Mouse (Mus musculus) adrenal gland, adult 10 weeks (tissue): ENCODE results near the gene Hist2h2aa2. TPM values are rescaled to one million over a fixed set of nuclear protein-coding genes. Genes with fewer than 3 reads are reported as not detected.

Source experiments
- polyA plus RNA-seq: library from polyadenylated mRNA; stranded (reverse); fragments of 350-450 nt; fragmentation: Illumina TruSeq; extraction: RNeasy Lipid Tissue Mini Kit (QIAGEN cat#74804); gene quantifications from one replicate; pipeline ENCODE4 v1.2.3, GENCODE M21; 2014; ENCODE audit warnings: low read depth, low replicate concordance

Gene Hist2h2aa2
- polyA plus RNA-seq: not detected

DNA sequence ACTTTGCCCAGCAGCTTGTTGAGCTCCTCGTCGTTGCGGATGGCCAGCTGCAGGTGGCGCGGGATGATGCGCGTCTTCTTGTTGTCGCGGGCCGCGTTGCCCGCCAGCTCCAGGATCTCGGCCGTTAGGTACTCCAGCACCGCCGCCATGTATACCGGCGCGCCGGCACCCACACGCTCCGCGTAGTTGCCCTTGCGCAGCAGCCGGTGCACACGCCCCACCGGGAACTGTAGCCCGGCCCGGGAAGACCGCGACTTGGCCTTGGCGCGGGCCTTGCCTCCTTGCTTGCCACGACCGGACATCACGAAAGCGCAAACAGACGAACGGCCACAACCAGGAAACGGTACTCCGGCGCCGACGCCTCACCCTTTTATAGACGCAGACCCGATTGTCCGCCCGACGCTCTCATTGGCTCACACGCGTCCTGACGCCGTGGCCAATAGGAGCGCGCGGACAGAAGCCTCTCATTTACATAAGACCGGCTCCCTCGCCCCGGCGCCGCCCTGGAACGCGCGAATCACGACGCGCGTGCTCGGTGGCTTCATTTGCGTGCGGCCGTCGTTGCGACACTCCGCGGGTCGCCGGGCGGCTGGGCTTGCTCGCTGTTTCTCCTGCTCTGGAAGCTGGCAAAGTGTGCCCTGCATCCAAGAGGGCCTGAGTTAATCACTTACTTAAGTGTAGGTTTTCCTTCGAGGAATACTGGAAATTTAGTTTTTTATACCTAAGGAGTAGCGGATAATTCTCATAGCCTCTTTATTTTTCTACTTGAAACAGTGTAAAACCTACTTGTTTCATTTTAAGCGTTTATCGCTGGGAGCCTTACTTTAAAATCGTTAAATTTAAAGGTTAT is at the start of gene Hist2h2aa2:
Gene Hist2h2aa2, minus strand, starts transcription at position 328 of the 850 bp plus-strand sequence.

DNA sequence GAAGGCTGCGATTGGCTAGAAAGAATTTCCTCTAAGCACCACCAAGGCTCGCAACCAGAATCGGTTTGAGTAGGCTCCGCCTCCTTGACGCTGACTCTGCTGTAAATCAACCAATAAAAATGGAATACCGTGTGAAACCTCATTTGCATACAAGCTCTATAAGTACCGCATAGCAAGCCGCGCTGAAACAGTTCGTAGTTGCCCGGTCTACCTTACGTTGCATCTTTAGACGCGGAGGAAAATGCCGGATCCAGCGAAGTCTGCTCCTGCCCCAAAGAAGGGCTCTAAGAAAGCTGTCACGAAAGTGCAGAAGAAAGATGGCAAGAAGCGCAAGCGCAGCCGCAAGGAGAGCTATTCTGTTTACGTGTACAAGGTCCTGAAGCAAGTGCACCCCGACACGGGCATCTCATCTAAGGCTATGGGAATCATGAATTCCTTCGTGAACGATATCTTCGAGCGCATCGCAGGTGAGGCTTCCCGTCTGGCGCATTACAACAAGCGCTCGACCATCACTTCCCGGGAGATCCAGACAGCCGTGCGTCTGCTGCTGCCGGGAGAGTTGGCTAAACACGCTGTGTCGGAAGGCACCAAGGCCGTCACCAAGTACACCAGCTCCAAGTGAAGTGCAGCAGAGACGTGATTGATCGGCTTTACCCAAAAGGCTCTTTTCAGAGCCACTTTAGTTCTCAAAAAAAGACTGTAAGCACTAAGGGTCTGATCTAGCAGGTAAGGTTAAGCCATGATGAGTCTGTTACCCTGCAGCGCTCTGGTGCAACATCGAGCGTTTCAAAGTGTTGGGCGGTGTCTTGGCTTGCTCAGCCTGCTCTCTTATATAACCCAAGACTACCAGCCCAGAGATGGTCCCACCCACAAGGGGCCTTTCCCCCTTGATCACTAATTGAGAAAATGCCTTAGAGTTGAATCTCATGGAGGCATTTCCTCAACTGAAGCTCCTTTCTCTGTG is 29.7 kb upstream of the Hist2h2aa2 start, which contains the start of gene Hist2h2bb:
Gene Hist2h2bb, plus strand, starts transcription at position 242 of the 964 bp plus-strand sequence.

DNA sequence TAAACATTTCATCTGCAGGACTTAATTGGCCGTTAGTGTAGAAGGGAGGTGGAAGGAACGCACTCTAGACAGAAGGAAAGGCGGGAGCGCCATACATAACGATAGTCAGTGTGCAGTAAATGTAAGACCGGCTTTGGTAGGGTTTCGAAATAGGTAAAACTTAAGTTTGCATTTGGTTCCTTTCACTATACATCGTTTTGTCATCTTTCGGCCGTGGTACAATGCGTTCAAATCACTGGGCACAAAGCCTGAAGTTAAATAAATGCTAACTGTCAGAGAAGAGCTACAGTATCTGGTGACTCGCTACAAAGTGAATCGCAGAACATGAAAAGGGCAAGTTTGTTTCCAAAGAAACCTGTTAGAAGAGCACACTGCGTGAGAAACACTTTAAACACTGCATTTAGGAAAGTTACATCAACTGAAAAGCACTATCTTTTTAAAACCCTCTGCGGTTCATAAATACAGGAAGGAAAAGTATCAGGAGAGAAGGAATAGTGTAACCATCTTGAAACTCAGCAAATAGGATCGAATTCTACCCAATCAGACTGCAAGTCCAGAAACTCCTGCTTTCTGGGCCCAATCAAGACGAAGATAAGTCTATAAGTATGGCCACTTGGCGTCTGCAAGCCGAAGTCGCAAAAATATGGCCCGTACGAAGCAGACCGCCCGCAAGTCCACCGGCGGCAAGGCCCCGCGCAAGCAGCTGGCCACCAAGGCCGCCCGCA is 28.1 kb upstream of the Hist2h2aa2 start, which contains the start of gene Hist2h3b:
Gene Hist2h3b, plus strand, starts transcription at position 604 of the 725 bp plus-strand sequence.

DNA sequence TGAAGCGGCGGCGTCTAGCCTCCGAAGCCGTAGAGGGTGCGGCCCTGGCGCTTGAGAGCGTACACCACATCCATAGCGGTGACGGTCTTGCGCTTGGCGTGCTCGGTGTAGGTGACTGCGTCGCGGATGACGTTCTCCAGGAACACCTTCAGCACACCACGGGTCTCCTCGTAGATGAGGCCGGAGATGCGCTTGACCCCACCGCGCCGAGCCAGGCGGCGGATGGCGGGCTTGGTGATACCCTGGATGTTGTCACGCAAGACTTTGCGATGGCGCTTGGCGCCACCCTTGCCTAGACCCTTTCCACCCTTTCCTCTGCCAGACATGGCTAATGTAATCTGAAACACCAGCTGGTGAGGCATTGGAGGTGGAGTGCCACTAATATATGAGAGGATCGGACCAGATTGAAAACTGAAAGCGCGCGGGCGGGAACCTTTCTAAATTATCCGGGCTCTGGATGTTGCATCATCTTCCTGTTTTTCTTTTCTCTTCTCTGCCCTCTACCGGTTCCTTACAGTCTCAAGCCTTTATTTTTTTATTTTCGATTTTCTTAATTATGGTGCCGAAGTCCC is 23.0 kb upstream of the Hist2h2aa2 start, which contains the start of gene Hist2h4:
Gene Hist2h4, minus strand, starts transcription at position 333 of the 572 bp plus-strand sequence.

DNA sequence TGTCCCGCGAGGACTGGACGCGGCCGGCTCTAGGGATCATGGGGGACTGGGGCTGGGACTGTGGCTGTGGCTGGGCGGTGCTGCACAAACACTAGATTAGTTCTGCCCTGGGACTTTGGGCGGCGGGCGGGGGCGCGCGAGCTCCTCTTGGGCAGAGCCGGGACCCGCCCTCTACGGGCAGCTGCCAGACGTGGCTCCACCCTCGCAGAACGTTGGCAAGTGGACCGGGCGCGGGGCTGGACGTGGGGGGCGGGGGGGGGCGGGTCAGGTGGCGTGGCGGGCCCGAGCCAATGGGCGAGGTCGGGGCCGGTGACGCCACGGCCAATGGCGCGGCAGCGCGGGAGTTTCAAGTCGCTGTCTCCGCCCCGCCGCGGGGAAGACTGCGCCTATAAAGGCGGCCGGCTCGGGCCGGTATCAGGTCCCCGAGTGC is 6.4 kb upstream of the Hist2h2aa2 start, which contains the start of gene Hist2h3c1:
Gene Hist2h3c1, plus strand, starts transcription at position 259 of the 430 bp plus-strand sequence.

DNA sequence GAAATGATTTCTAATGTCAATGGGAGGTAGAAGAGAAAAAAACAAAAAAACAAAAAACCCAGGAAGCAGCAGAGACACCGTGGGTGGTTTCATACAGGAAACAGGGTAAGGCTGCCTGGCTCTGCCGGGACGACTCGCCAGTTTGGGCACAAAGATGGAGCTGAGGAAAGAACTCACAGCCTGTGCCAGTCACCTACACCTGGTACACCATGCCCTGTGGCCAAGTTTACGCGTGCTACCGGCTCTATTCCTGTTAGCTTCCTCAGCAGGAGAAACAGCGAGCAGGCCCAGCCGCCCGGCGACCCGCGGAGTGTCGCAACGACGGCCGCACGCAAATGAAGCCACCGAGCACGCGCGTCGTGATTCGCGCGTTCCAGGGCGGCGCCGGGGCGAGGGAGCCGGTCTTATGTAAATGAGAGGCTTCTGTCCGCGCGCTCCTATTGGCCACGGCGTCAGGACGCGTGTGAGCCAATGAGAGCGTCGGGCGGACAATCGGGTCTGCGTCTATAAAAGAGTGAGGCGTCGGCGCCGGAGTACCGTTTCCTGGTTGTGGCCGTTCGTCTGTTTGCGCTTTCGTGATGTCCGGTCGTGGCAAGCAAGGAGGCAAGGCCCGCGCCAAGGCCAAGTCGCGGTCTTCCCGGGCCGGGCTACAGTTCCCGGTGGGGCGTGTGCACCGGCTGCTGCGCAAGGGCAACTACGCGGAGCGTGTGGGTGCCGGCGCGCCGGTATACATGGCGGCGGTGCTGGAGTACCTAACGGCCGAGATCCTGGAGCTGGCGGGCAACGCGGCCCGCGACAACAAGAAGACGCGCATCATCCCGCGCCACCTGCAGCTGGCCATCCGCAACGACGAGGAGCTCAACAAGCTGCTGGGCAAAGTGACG is 5.2 kb upstream of the Hist2h2aa2 start, which contains the start of gene Hist2h2aa1:
Gene Hist2h2aa1, plus strand, starts transcription at position 495 of the 884 bp plus-strand sequence.

DNA sequence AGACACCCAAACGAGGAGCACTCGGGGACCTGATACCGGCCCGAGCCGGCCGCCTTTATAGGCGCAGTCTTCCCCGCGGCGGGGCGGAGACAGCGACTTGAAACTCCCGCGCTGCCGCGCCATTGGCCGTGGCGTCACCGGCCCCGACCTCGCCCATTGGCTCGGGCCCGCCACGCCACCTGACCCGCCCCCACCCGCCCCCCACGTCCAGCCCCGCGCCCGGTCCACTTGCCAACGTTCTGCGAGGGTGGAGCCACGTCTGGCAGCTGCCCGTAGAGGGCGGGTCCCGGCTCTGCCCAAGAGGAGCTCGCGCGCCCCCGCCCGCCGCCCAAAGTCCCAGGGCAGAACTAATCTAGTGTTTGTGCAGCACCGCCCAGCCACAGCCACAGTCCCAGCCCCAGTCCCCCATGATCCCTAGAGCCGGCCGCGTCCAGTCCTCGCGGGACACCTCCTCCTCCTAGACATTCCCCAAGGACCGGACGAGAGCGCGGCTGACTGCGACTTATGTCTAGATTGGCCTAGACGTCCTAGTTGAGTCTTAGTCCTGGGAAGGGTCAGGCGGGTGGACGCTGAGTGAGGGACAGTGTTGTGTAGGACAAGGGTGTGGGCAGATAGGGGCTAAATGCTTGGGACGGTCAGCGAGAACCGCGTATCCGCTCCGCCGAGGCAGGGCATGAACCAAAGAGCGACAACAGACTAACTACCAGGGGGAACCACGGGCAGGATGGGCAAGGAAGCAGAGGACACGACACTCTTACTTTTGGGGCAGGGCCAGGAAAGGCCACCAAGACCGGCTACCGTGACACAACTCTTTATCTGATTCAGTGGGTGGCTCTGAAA is 902 bp downstream of the Hist2h2aa2 start, which contains the start of gene Hist2h3c2:
Gene Hist2h3c2, minus strand, starts transcription at position 174 of the 840 bp plus-strand sequence.

DNA sequence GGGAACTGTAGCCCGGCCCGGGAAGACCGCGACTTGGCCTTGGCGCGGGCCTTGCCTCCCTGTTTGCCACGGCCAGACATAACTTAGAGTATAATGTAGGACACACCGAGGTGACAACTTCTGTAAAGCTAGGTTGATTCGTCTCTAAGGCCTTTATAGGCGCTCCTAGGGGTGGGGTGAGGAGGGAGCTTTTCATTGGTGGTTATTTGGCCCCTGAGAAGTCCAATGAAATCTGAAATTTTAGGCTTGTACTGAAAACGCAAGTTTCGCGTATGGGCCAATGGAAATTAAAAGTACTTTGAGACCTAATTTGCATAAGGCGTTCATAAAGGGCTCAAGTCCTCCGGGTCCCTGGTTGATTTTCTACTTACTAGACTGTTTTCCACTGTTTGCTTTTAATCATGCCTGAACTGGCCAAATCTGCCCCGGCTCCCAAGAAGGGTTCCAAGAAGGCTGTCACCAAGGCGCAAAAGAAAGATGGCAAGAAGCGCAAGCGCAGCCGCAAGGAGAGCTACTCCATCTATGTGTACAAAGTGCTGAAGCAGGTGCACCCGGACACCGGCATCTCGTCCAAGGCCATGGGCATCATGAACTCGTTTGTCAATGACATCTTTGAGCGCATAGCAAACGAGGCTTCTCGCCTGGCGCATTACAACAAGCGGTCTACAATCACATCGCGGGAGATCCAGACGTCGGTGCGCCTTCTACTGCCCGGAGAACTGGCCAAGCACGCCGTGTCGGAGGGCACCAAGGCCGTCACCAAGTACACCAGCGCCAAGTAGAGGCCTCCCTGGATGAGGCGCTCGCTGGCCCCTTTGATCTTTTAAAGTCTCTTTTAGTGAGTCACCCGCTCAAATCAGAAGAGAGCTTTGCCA is 19.1 kb downstream of the Hist2h2aa2 start, which contains the start of the genes Hist2h2ac and Hist2h2be:
Gene Hist2h2ac, minus strand, starts transcription at position 116 of the 875 bp plus-strand sequence.
Gene Hist2h2be, plus strand, starts transcription at position 355 of the 875 bp plus-strand sequence.

DNA sequence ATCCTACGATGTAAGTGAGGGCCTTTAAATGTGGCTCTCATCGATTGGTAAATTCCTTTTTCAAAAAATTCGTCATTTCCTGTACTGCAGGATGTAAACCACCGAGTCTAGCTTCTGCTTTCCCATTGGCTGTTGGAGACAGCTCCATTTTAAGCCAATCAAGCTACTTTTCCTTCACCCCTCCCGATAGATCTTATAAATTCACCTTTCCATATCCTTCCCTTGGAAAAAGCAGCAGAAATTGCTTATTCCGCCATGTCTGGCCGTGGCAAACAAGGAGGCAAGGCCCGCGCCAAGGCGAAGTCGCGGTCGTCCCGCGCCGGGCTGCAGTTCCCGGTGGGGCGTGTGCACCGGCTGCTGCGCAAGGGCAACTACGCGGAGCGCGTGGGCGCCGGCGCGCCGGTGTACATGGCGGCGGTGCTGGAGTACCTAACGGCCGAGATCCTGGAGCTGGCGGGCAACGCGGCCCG is 20.4 kb downstream of the Hist2h2aa2 start, which contains the start of the genes Bola1 and Hist2h2ab:
Gene Bola1, minus strand, starts transcription at position 49 of the 470 bp plus-strand sequence.
Gene Hist2h2ab, plus strand, starts transcription at position 205 of the 470 bp plus-strand sequence.

Other genes with a start within 250 kb of the Hist2h2aa2 start
- gene Plekho1, start 244.3 kb downstream of the Hist2h2aa2 start, polyA plus RNA-seq: 5.4 TPM
- gene Vps45, start 181.8 kb downstream of the Hist2h2aa2 start, polyA plus RNA-seq: 74.0 TPM
- gene Otud7b, start 135.7 kb downstream of the Hist2h2aa2 start, polyA plus RNA-seq: 26.7 TPM
- gene Mtmr11, start 78.3 kb downstream of the Hist2h2aa2 start, polyA plus RNA-seq: 15.3 TPM
- gene Sf3b4, start 67.9 kb downstream of the Hist2h2aa2 start, polyA plus RNA-seq: 15.0 TPM
- gene Sv2a, start 59.1 kb downstream of the Hist2h2aa2 start, polyA plus RNA-seq: 3.7 TPM
- 4.2 TPM for gene Bola1, start 20.6 kb downstream of the Hist2h2aa2 start, polyA plus RNA-seq
- not detected for gene Hist2h2ab, start 20.4 kb downstream of the Hist2h2aa2 start, polyA plus RNA-seq
- not detected for gene Hist2h2ac, start 19.4 kb downstream of the Hist2h2aa2 start, polyA plus RNA-seq
- 23.5 TPM for gene Hist2h2be, start 19.2 kb downstream of the Hist2h2aa2 start, polyA plus RNA-seq
- gene Hist2h3c2, start 1.1 kb downstream of the Hist2h2aa2 start, polyA plus RNA-seq: 8.0 TPM
- not detected for gene Hist2h2aa1, start 5.2 kb upstream of the Hist2h2aa2 start, polyA plus RNA-seq
- 46.1 TPM for gene Hist2h3c1, start 6.4 kb upstream of the Hist2h2aa2 start, polyA plus RNA-seq
- 0.99 TPM for gene Hist2h4, start 23.0 kb upstream of the Hist2h2aa2 start, polyA plus RNA-seq
- not detected for gene Hist2h3b, start 28.4 kb upstream of the Hist2h2aa2 start, polyA plus RNA-seq
- gene Hist2h2bb, start 29.5 kb upstream of the Hist2h2aa2 start, polyA plus RNA-seq: not detected
- 0.99 TPM for gene Fcgr1, start 53.7 kb upstream of the Hist2h2aa2 start, polyA plus RNA-seq
- gene BC107364, start 212.0 kb upstream of the Hist2h2aa2 start, polyA plus RNA-seq: not detected